Mouse (Mus musculus): Measurements from ENCODE around the gene Acot8. TPM values are rescaled to one million over a fixed set of nuclear protein-coding genes. Genes with fewer than 3 reads are reported as not detected.
"Not testable (repeated sequence)": the region's sequence is repeated elsewhere in the genome, so short reads cannot be mapped to it uniquely, and the experiment has no call there.

The Acot8 gene
- polyA plus RNA-seq, 1 experiment from 2014 or later = 12.6 TPM

DNA sequence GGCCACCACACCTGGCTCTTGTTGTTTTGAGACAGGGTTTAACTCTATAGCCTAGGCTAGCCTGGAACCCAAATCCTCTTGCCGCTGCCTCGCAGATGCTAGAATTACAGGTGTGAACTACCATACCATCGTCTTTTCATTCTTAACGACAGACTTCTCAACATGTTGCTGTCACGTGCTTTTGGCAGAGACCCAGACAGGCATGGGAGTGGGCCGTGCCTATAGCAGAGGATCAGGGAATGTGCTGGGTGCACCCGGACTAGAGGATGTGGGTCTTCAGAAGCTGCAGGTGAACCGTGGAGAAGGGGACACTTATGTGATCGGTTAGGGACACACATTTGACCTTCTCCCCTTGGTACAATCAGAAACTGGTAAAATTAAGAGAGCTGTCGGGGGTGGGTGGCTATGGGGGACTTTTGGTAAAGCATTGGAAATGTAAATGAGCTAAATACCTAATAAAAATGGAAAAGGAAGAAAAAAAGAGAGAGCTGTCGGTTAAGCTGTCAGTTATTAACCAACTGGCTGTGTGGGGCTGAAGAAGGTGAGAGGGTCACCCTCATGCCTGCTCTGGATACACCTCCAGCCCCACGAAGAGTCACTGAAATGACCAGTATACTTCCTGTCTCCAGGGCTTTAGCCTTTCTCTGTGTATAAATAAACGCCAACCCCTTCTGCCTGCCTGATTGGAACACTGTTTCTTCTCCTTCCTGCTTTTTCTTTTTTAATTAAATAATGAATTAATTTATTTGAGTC, 4.3 kb downstream of the Acot8 start:
- H3K4me1 ChIP-seq (ENCODE audit: control insufficient read depth, insufficient read depth, low read length) = peaks cover 5% of the 10 kb centered on the region; the same call in 1 of the 2 replicates
- no peaks in the 10 kb centered on the region for H3K27me3 ChIP-seq (ENCODE audit: control insufficient read depth, insufficient read depth, low read length)
- 92% methylated on average over 13 of the region's 13 CpGs for WGBS
- ATAC-seq (ENCODE audit: low FRiP score) (no peak), DNase-seq (ENCODE audit: low spot score, missing footprints) (no peak)
- H3K9ac ChIP-seq (ENCODE audit: low read length) = no peak overlapping the region
- no peak overlapping the region for H3K4me3 ChIP-seq (ENCODE audit: low read depth, low read length)
- no peaks in the 10 kb centered on the region for H3K9me3 ChIP-seq (ENCODE audit: control insufficient read depth, low read length)
- H3K4me2 ChIP-seq = no peak overlapping the region
- H3K36me3 ChIP-seq (ENCODE audit: control insufficient read depth, insufficient read depth, low read length) = peaks cover 4% of the 10 kb centered on the region
- H3K27ac ChIP-seq (ENCODE audit: low read depth, low read length) = no peak overlapping the region

DNA sequence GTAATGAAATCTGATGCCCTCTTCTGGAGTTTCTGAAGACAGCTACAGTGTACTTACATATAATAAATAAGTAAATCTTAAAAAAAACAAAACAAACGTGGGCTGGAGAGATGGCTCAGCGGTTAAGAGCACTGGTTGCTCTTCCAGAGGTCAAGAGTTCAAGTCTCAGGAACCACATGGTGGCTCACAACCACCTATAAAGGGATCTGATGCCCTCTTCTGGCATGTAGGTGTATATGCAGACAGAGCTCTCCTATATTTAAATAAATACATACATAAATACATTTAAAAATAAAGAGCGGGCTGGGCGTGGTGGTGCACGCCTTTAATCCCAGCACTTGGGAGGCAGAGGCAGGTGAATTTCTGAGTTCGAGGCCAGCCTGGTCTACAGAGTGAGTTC, 6.1 kb downstream of the Acot8 start:
- not testable (repeated sequence) for DNase-seq (ENCODE audit: low spot score, missing footprints); H3K4me3 ChIP-seq (ENCODE audit: low read depth, low read length); ATAC-seq (ENCODE audit: low FRiP score); H3K9ac ChIP-seq (ENCODE audit: low read length); H3K36me3 ChIP-seq (ENCODE audit: control insufficient read depth, insufficient read depth, low read length); H3K27ac ChIP-seq (ENCODE audit: low read depth, low read length); H3K9me3 ChIP-seq (ENCODE audit: control insufficient read depth, low read length); H3K4me1 ChIP-seq (ENCODE audit: control insufficient read depth, insufficient read depth, low read length); H3K4me2 ChIP-seq; H3K27me3 ChIP-seq (ENCODE audit: control insufficient read depth, insufficient read depth, low read length)
- WGBS = 82% methylated on average over 6 of the region's 6 CpGs

DNA sequence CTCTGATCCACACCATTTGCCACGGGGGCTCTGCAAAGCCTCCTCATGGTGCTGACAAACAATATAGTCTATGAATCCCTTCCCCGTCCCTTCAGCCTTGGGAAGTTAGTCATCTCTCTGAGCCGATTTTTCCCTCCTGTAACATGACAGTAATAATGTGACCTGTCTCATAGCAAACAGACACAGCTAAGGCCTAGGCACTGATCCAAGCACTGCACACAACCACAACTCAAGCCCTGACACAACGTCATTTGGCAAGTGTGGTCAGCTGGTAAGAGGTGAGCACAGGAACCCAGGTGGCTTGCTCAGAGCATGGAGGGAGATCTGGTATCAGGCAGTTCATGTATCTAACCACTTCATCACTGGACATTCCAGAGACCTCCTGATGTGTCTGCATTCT, 8.8 kb downstream of the Acot8 start:
- WGBS = 88% methylated on average over 4 of the region's 4 CpGs

DNA sequence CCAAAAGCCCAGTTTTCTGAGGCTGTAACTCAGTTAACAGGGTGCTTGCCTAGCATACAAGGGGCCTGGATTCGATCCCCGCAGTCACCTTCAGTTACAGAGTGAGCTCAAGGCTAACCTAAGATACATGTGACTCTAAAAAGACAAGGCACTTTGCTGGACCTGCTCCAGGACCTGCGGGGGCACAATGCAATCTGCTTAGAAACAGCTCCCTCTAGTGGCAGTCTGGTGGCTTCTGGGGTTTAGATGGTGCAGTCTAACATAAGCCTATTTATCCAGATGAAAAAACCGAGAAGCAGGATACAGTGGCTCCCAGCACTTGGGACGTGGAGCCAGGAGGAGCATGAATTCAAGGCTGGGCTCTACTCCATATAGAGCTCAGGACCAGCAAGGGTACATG, 10.4 kb downstream of the Acot8 start:
- peak; percentile 65; the same call in 1 of the 2 replicates for ATAC-seq (ENCODE audit: low FRiP score)
- H3K4me1 ChIP-seq (ENCODE audit: control insufficient read depth, insufficient read depth, low read length) = no peaks in the 10 kb centered on the region
- H3K9me3 ChIP-seq (ENCODE audit: control insufficient read depth, low read length) = no peaks in the 10 kb centered on the region
- no peak overlapping the region for H3K4me3 ChIP-seq (ENCODE audit: low read depth, low read length)
- H3K9ac ChIP-seq (ENCODE audit: low read length) = no peak overlapping the region
- H3K27me3 ChIP-seq (ENCODE audit: control insufficient read depth, insufficient read depth, low read length) = no peaks in the 10 kb centered on the region
- no peak overlapping the region for H3K27ac ChIP-seq (ENCODE audit: low read depth, low read length)
- DNase-seq (ENCODE audit: low spot score, missing footprints) = peak; percentile 96
- WGBS = 41% methylated on average over 5 of the region's 5 CpGs
- no peak overlapping the region for H3K4me2 ChIP-seq
- H3K36me3 ChIP-seq (ENCODE audit: control insufficient read depth, insufficient read depth, low read length) = peaks cover 12% of the 10 kb centered on the region

More for the DNA sequence above, 8.8 kb downstream of the Acot8 start:
- Histone ChIP-seq H3K27ac (ENCODE audit: low read depth, low read length) (no peak overlapping the region), H3K36me3 (ENCODE audit: control insufficient read depth, insufficient read depth, low read length) (peaks cover 12% of the 10 kb centered on the region), H3K4me1 (ENCODE audit: control insufficient read depth, insufficient read depth, low read length) (no peaks in the 10 kb centered on the region), H3K4me3 (ENCODE audit: low read depth, low read length) (no peak overlapping the region), H3K9me3 (ENCODE audit: control insufficient read depth, low read length) (no peaks in the 10 kb centered on the region), H3K4me2 (no peak overlapping the region), H3K9ac (ENCODE audit: low read length) (no peak overlapping the region), H3K27me3 (ENCODE audit: control insufficient read depth, insufficient read depth, low read length) (no peaks in the 10 kb centered on the region)
- no peak for ATAC-seq (ENCODE audit: low FRiP score)
- DNase-seq (ENCODE audit: low spot score, missing footprints) = no peak

DNA sequence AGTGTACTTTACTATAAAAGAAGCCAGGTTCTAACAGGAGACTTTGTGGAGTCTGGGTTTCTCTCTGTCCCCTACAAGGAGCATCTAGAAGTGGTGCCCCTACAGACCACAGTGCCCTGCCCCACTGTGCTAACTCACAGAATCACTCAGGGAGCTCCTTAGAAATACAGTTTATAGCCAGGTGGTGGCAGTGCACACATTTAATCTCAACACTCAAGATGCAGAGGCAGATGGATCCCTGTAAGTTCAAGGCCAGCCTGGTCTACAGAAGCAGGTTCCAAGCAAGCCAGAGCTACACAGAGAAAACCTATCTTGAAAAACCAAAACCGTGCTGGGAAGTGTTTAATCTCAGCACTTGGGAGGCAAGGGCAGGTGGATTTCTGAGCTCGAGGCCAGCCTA, 10.9 kb downstream of the Acot8 start:
- Histone ChIP-seq H3K36me3 (ENCODE audit: control insufficient read depth, insufficient read depth, low read length) (peaks cover 12% of the 10 kb centered on the region), H3K4me3 (ENCODE audit: low read depth, low read length) (no peak overlapping the region), H3K4me1 (ENCODE audit: control insufficient read depth, insufficient read depth, low read length) (no peaks in the 10 kb centered on the region), H3K4me2 (no peak overlapping the region), H3K27ac (ENCODE audit: low read depth, low read length) (no peak overlapping the region), H3K9me3 (ENCODE audit: control insufficient read depth, low read length) (no peaks in the 10 kb centered on the region), H3K9ac (ENCODE audit: low read length) (no peak overlapping the region), H3K27me3 (ENCODE audit: control insufficient read depth, insufficient read depth, low read length) (no peaks in the 10 kb centered on the region)
- 89% methylated on average over 2 of the region's 2 CpGs for WGBS
- DNase-seq (ENCODE audit: low spot score, missing footprints) (no peak), ATAC-seq (ENCODE audit: low FRiP score) (no peak)

DNA sequence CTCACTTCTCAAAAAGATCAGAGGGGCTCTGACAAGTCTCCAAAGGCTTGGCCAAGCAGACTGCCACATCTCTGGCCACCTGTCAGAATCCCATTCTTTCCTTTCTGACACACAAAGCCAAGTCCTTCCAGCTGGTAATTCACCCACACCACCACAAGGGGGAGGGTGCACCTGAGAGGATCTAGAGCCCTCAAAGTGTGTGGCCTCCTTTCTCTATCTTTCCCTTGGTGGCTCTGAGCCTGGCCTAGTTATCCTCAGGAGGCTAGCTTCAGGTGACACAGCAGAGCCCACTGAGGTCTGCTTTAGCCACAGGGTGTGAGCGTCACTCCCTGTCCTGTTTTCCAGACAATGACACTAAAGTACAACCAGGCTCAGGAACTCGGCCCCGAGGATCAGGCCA, 11.4 kb downstream of the Acot8 start:
- Histone ChIP-seq H3K4me1 (ENCODE audit: control insufficient read depth, insufficient read depth, low read length) (no peaks in the 10 kb centered on the region), H3K4me3 (ENCODE audit: low read depth, low read length) (no peak overlapping the region), H3K4me2 (no peak overlapping the region), H3K27me3 (ENCODE audit: control insufficient read depth, insufficient read depth, low read length) (no peaks in the 10 kb centered on the region), H3K9me3 (ENCODE audit: control insufficient read depth, low read length) (no peaks in the 10 kb centered on the region), H3K36me3 (ENCODE audit: control insufficient read depth, insufficient read depth, low read length) (peaks cover 12% of the 10 kb centered on the region), H3K9ac (ENCODE audit: low read length) (no peak overlapping the region), H3K27ac (ENCODE audit: low read depth, low read length) (no peak overlapping the region)
- ATAC-seq (ENCODE audit: low FRiP score) (no peak), DNase-seq (ENCODE audit: low spot score, missing footprints) (peak; percentile 95)
- WGBS = 93% methylated on average over 3 of the region's 3 CpGs

DNA sequence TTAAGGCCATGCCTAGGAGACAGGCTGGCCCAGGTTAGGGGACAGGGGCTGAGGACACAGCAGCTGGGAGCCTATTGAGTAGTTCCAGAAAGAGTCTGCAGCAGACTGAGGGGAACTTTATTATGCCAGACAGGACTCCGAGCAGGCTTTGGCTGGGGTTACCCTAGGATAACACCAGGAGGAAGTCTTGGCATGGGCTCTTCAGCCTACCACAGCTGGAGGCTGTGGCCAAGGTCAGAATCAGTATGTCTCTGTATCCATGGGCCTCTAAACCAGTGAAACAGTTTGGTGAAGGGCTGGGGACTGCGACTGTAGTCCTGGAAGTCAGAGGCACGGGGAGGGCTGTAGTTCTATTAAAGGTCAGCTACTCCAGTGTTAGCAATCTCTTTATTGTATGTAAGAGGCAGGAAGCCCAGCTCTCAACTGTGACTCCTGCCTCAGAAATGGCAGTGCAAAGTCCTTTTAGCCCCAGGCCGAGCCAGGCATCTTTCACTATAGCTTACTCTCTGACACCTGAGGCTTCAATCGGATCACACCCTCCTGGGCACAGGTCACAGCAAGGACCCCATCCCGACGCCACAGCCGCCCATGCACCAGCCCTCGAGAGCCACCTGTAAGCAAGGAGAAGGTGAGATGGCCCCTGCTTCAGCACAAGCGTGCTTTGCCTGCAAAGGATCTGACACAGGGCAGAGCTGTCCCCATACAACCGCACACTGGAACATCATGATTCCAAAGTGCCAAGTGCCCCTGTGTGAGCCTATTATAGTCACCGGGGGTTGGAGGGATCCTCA, 12.1 kb downstream of the Acot8 start:
- H3K27me3 ChIP-seq (ENCODE audit: control insufficient read depth, insufficient read depth, low read length) = no peaks in the 10 kb centered on the region
- H3K4me2 ChIP-seq = no peak overlapping the region
- no peaks in the 10 kb centered on the region for H3K9me3 ChIP-seq (ENCODE audit: control insufficient read depth, low read length)
- H3K9ac ChIP-seq (ENCODE audit: low read length) = no peak overlapping the region
- H3K36me3 ChIP-seq (ENCODE audit: control insufficient read depth, insufficient read depth, low read length) = peaks cover 12% of the 10 kb centered on the region
- WGBS = 93% methylated on average over 12 of the region's 12 CpGs
- DNase-seq (ENCODE audit: low spot score, missing footprints) (peak; percentile 86), ATAC-seq (ENCODE audit: low FRiP score) (no peak)
- no peak overlapping the region for H3K4me3 ChIP-seq (ENCODE audit: low read depth, low read length)
- H3K27ac ChIP-seq (ENCODE audit: low read depth, low read length) = no peak overlapping the region
- H3K4me1 ChIP-seq (ENCODE audit: control insufficient read depth, insufficient read depth, low read length) = no peaks in the 10 kb centered on the region

DNA sequence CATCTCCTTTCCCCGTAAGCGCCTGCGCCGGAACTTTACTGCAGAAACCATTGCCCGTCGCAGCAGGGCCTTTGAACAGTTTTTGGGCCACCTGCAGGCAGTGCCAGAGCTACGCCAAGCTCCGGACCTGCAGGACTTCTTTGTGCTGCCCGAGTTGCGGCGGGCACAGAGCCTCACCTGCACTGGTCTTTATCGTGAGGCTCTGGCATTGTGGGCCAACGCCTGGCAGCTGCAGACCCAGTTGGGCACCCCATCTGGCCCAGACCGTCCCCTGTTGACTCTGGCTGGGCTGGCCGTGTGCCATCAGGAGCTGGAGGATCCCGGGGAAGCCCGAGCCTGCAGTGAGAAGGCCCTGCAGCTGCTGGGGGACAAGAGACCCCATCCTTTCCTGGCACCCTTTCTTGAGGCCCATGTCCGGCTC, 12.8 kb downstream of the Acot8 start:
- H3K36me3 ChIP-seq (ENCODE audit: control insufficient read depth, insufficient read depth, low read length) = peaks cover 10% of the 10 kb centered on the region
- H3K4me2 ChIP-seq = no peak overlapping the region
- no peaks in the 10 kb centered on the region for H3K9me3 ChIP-seq (ENCODE audit: control insufficient read depth, low read length)
- H3K27ac ChIP-seq (ENCODE audit: low read depth, low read length) = no peak overlapping the region
- no peak overlapping the region for H3K4me3 ChIP-seq (ENCODE audit: low read depth, low read length)
- H3K9ac ChIP-seq (ENCODE audit: low read length) = no peak overlapping the region
- 96% methylated on average over 18 of the region's 18 CpGs for WGBS
- no peaks in the 10 kb centered on the region for H3K27me3 ChIP-seq (ENCODE audit: control insufficient read depth, insufficient read depth, low read length)
- no peak for ATAC-seq (ENCODE audit: low FRiP score)
- no peaks in the 10 kb centered on the region for H3K4me1 ChIP-seq (ENCODE audit: control insufficient read depth, insufficient read depth, low read length)
- no peak for DNase-seq (ENCODE audit: low spot score, missing footprints)

DNA sequence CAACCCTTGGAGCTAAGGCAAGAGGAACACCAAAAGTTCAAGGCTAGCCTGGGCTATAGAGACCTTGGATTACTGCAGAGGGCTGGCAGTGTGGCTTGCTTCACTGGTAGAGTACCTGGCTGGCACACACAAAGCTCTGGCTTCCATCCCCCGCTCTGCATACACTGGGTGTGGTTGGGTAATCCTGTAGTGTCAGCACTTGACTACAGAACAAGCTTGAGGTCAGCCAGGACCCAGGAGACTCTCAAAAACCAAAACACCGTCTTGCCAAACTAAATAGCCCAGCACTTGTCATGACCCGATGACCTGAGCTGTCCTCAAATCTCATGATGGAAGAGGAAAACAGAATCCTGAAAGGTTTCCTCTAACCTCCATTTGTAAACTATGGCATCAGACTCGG, 14.2 kb downstream of the Acot8 start:
- ATAC-seq (ENCODE audit: low FRiP score) = no peak
- Histone ChIP-seq H3K4me3 (ENCODE audit: low read depth, low read length) (no peak overlapping the region), H3K36me3 (ENCODE audit: control insufficient read depth, insufficient read depth, low read length) (peaks cover 8% of the 10 kb centered on the region; the same call in 1 of the 2 replicates), H3K9me3 (ENCODE audit: control insufficient read depth, low read length) (no peaks in the 10 kb centered on the region), H3K4me2 (no peak overlapping the region), H3K27ac (ENCODE audit: low read depth, low read length) (no peak overlapping the region), H3K9ac (ENCODE audit: low read length) (no peak overlapping the region), H3K27me3 (ENCODE audit: control insufficient read depth, insufficient read depth, low read length) (no peaks in the 10 kb centered on the region), H3K4me1 (ENCODE audit: control insufficient read depth, insufficient read depth, low read length) (peaks cover 3% of the 10 kb centered on the region)
- DNase-seq (ENCODE audit: low spot score, missing footprints) = no peak
- 83% methylated on average over 4 of the region's 4 CpGs for WGBS

Measured in midbrain, embryonic 11.5 days (tissue).